7 mouse cellular contexts compared by ENCODE assay signal in the genomic region with DNA sequence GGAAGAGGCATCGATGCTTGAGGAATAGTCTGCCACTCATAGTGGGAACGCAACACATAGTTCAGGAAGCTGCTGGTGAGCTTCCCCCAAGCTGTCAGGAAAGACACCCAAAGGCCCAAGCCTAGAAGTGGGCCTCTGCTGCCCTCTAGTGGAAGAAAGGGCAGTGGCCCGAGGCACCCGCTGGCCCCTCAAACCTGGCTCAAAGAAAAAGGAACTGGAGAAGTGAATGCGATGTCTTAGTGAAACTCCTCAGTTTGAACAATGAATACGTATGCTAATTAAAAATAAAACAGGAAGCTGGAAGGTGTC. TPM values are rescaled to one million over a fixed set of nuclear protein-coding genes. Genes with fewer than 3 reads are reported as not detected.
DNase-seq lines count a peak whose midpoint lies in the region; ATAC-seq and TF ChIP-seq lines count a peak whose summit lies in the region.

No protein-coding gene starts in this region.

- H3K36me3 ChIP-seq in limb, embryonic 10.5 days = no peaks in the 10 kb centered on the region
- no peaks in the 10 kb centered on the region for H3K36me3 ChIP-seq in midbrain, embryonic 13.5 days
- H3K36me3 ChIP-seq in small intestine, adult 2 months (ENCODE audit: control insufficient read depth, insufficient read depth, low read length) = no peaks in the 10 kb centered on the region

- no peak overlapping the region for H3K27ac ChIP-seq in limb, embryonic 10.5 days
- no peak overlapping the region for H3K27ac ChIP-seq in midbrain, embryonic 13.5 days
- H3K27ac ChIP-seq in small intestine, adult 2 months (ENCODE audit: insufficient read depth, low read depth, low read length) = no peak overlapping the region

- peak; percentile 73 for ATAC-seq in common myeloid progenitor, adult 5-6 weeks (replicated peaks; ENCODE audit: low read depth, poor library complexity, severe bottlenecking)
- ATAC-seq in inflammation-experienced regulatory T-cells, adult 6 months = peak; percentile 48
- peak; percentile 15; the same call in 1 of the 2 replicates for ATAC-seq in midbrain, embryonic 13.5 days

- DNase-seq in adrenal gland, adult 18-20 months (ENCODE audit: low spot score in 2 of 2) = peak; percentile 89
- peak; percentile 74 to 78 for DNase-seq in gastrocnemius, adult 8-10 months (ENCODE audit: low spot score in 2 of 2)
- DNase-seq in limb, embryonic 10.5 days (ENCODE audit: low spot score) = peak; percentile 90

- WGBS in limb, embryonic 10.5 days = 4% methylated on average over 6 of the region's 6 CpGs
- WGBS in midbrain, embryonic 13.5 days = 5% methylated on average over 6 of the region's 6 CpGs
- WGBS in small intestine, adult 2 months = 2% methylated on average over 6 of the region's 6 CpGs

- H3K9me3 ChIP-seq in limb, embryonic 10.5 days (replicated peaks) = no peaks in the 10 kb centered on the region
- no peaks in the 10 kb centered on the region for H3K9me3 ChIP-seq in midbrain, embryonic 13.5 days

- peaks cover 39% of the 10 kb centered on the region for H3K4me1 ChIP-seq in limb, embryonic 10.5 days
- peaks cover 17% of the 10 kb centered on the region for H3K4me1 ChIP-seq in midbrain, embryonic 13.5 days (replicated peaks)
- peaks cover 3% of the 10 kb centered on the region for H3K4me1 ChIP-seq in small intestine, adult 2 months (ENCODE audit: control insufficient read depth, insufficient read depth, insufficient read length, low read length)

- H3K9ac ChIP-seq in midbrain, embryonic 13.5 days (replicated peaks) = no peak overlapping the region

- peak; percentile 99 for TF ChIP-seq CTCF in small intestine, adult 2 months (IDR thresholded peaks at IDR 0.05; ENCODE audit: extremely low read depth, insufficient read length, insufficient replicate concordance, low read depth, low read length)

- no peak overlapping the region for H3K4me3 ChIP-seq in limb, embryonic 10.5 days
- H3K4me3 ChIP-seq in midbrain, embryonic 13.5 days (replicated peaks) = no peak overlapping the region
- H3K4me3 ChIP-seq in small intestine, adult 2 months (ENCODE audit: low read depth, low read length) = no peak overlapping the region; the same call in 1 of the 2 replicates

- TF ChIP-seq POLR2A in small intestine, adult 2 months (IDR thresholded peaks at IDR 0.05; ENCODE audit: low read depth, low read length) = no peak

- peaks cover 28% of the 10 kb centered on the region for H3K27me3 ChIP-seq in limb, embryonic 10.5 days (ENCODE audit: low read depth, poor library complexity, severe bottlenecking)
- peaks cover 42% of the 10 kb centered on the region for H3K27me3 ChIP-seq in midbrain, embryonic 13.5 days
- H3K27me3 ChIP-seq in small intestine, adult 2 months (ENCODE audit: control insufficient read depth, insufficient read depth, low read length) = no peaks in the 10 kb centered on the region

- H3K4me2 ChIP-seq in midbrain, embryonic 13.5 days (replicated peaks) = 0 out of 2 replicates have a peak overlapping the region, but pooled peaks have one; percentile 5

RNA-seq across cellular contexts. Expression of gene Armc12, which starts 2.6 kb away (rescaled TPM):
- not detected for total RNA-seq in adrenal gland, adult 18-20 months (2021)
- not detected in 2 replicates for total RNA-seq in common myeloid progenitor, adult 5-6 weeks (2017)
- not detected for total RNA-seq in gastrocnemius, adult 8-10 months (2022)
- under 1 TPM in 2 of 3 experiments, not detected in 1; 0.46 to 0.78 TPM for polyA plus RNA-seq in inflammation-experienced regulatory T-cells, adult 6 months (2017; shearing (Covaris generic))
- polyA plus RNA-seq in limb, embryonic 10.5 days (2016; fragmentation: Nextera tagmentation; extraction: Ambion mirVana) = not detected in 2 replicates
- polyA plus RNA-seq in midbrain, embryonic 13.5 days (2015; fragmentation: Nextera tagmentation; extraction: Ambion mirVana) = not detected in 2 replicates
- not detected in 2 replicates for polyA plus RNA-seq in small intestine, adult 2 months (2012; rRNA removed)

RNA-seq across cellular contexts. Expression of gene Fkbp5, which starts 10.7 kb away (rescaled TPM):
- total RNA-seq in adrenal gland, adult 18-20 months (2021) = 100 to 1,000 TPM; 111 to 112 TPM
- 35.0 and 49.6 TPM in 2 replicates for total RNA-seq in common myeloid progenitor, adult 5-6 weeks (2017)
- total RNA-seq in gastrocnemius, adult 8-10 months (2022) = 100 to 1,000 TPM in 1 of 4 experiments, 10 to 100 TPM in 3; 39.2 to 148 (median 53.2) TPM
- 10 to 100 TPM; 19.3 to 24.5 (median 20.4) TPM for polyA plus RNA-seq in inflammation-experienced regulatory T-cells, adult 6 months (2017; shearing (Covaris generic))
- polyA plus RNA-seq in limb, embryonic 10.5 days (2016; fragmentation: Nextera tagmentation; extraction: Ambion mirVana) = 32.5 and 32.6 TPM in 2 replicates
- polyA plus RNA-seq in midbrain, embryonic 13.5 days (2015; fragmentation: Nextera tagmentation; extraction: Ambion mirVana) = 30.0 and 30.9 TPM in 2 replicates
- 4.0 and 10.6 TPM in 2 replicates for polyA plus RNA-seq in small intestine, adult 2 months (2012; rRNA removed)

RNA-seq across cellular contexts. Expression of gene Clpsl2, which starts 21.2 kb away (rescaled TPM):
- total RNA-seq in adrenal gland, adult 18-20 months (2021) = not detected
- not detected in 2 replicates for total RNA-seq in common myeloid progenitor, adult 5-6 weeks (2017)
- total RNA-seq in gastrocnemius, adult 8-10 months (2022) = not detected
- not detected for polyA plus RNA-seq in inflammation-experienced regulatory T-cells, adult 6 months (2017; shearing (Covaris generic))
- not detected in 2 replicates for polyA plus RNA-seq in limb, embryonic 10.5 days (2016; fragmentation: Nextera tagmentation; extraction: Ambion mirVana)
- polyA plus RNA-seq in midbrain, embryonic 13.5 days (2015; fragmentation: Nextera tagmentation; extraction: Ambion mirVana) = not detected in 2 replicates
- polyA plus RNA-seq in small intestine, adult 2 months (2012; rRNA removed) = not detected in 2 replicates

RNA-seq across cellular contexts. Expression of gene Clps, which starts 32.6 kb away (rescaled TPM):
- not detected for total RNA-seq in adrenal gland, adult 18-20 months (2021)
- total RNA-seq in common myeloid progenitor, adult 5-6 weeks (2017) = not detected in 2 replicates
- not detected for total RNA-seq in gastrocnemius, adult 8-10 months (2022)
- not detected for polyA plus RNA-seq in inflammation-experienced regulatory T-cells, adult 6 months (2017; shearing (Covaris generic))
- not detected in 2 replicates for polyA plus RNA-seq in limb, embryonic 10.5 days (2016; fragmentation: Nextera tagmentation; extraction: Ambion mirVana)
- polyA plus RNA-seq in midbrain, embryonic 13.5 days (2015; fragmentation: Nextera tagmentation; extraction: Ambion mirVana) = 0.66 and 0.71 TPM in 2 replicates
- 1,332 and 30,405 TPM in 2 replicates for polyA plus RNA-seq in small intestine, adult 2 months (2012; rRNA removed)

RNA-seq across cellular contexts. Expression of gene Lhfpl5, which starts 47.4 kb away (rescaled TPM):
- 1 to 10 TPM; 2.0 to 2.6 TPM for total RNA-seq in adrenal gland, adult 18-20 months (2021)
- not detected in 2 replicates for total RNA-seq in common myeloid progenitor, adult 5-6 weeks (2017)
- total RNA-seq in gastrocnemius, adult 8-10 months (2022) = not detected
- 1 to 10 TPM; 1.0 to 2.0 (median 1.9) TPM for polyA plus RNA-seq in inflammation-experienced regulatory T-cells, adult 6 months (2017; shearing (Covaris generic))
- polyA plus RNA-seq in limb, embryonic 10.5 days (2016; fragmentation: Nextera tagmentation; extraction: Ambion mirVana) = 0.39 and 0.55 TPM in 2 replicates
- polyA plus RNA-seq in midbrain, embryonic 13.5 days (2015; fragmentation: Nextera tagmentation; extraction: Ambion mirVana) = 4.1 and 4.2 TPM in 2 replicates
- polyA plus RNA-seq in small intestine, adult 2 months (2012; rRNA removed) = 0.66 and 1.0 TPM in 2 replicates

Comparison
In these comparisons a context has a peak if more than half of its experiments do, and no peak if none do; other contexts are left out.
1. ATAC-seq: peak in every context shown above with its lines; median percentile 73 in common myeloid progenitor, adult 5-6 weeks; 48 in inflammation-experienced regulatory T-cells, adult 6 months; 15 in midbrain, embryonic 13.5 days.